Comparison of ENCODE assay signal across 8 mouse cellular contexts in genomic region chr3:89437269-89437668, GRCm38 (mm10). TPM values are rescaled to one million over a fixed set of nuclear protein-coding genes. Genes with fewer than 3 reads are reported as not detected.
DNase-seq lines count a peak whose midpoint lies in the region; ATAC-seq lines count a peak whose summit lies in the region.

No protein-coding gene starts in this region.

- H3K27ac ChIP-seq in forebrain, embryonic 12.5 days, result no peak overlapping the region
- H3K27ac ChIP-seq in kidney, embryonic 15.5 days, result peak overlapping the region; percentile 83

- H3K9me3 ChIP-seq in forebrain, embryonic 12.5 days, result no peaks in the 10 kb centered on the region
- H3K9me3 ChIP-seq in kidney, embryonic 15.5 days (replicated peaks), result no peaks in the 10 kb centered on the region

- H3K4me2 ChIP-seq in forebrain, embryonic 12.5 days, result peak overlapping the region; percentile 61
- peak overlapping the region; percentile 63 for H3K4me2 ChIP-seq in kidney, embryonic 15.5 days

- no peaks in the 10 kb centered on the region for H3K27me3 ChIP-seq in forebrain, embryonic 12.5 days
- H3K27me3 ChIP-seq in kidney, embryonic 15.5 days, result no peaks in the 10 kb centered on the region

- peak overlapping the region; percentile 52 for H3K9ac ChIP-seq in forebrain, embryonic 12.5 days
- peak overlapping the region; percentile 57 for H3K9ac ChIP-seq in kidney, embryonic 15.5 days

- peaks cover 24% of the 10 kb centered on the region for H3K36me3 ChIP-seq in forebrain, embryonic 12.5 days (replicated peaks)
- peaks cover 38% of the 10 kb centered on the region for H3K36me3 ChIP-seq in kidney, embryonic 15.5 days

- 27% methylated on average over 5 of the region's 5 CpGs for WGBS in forebrain, embryonic 12.5 days
- 29% methylated on average over 5 of the region's 5 CpGs for WGBS in kidney, embryonic 15.5 days

- peak; percentile 95 for DNase-seq in heart, adult 11 months
- DNase-seq in heart, adult 9 months (ENCODE audit: low spot score in 2 of 2), result no peak
- DNase-seq in ES-CJ7 (ENCODE audit: low read depth, low spot score), result peak; percentile 49
- DNase-seq in thymus, postnatal 14 days, result peak; percentile 40
- DNase-seq in frontal cortex, postnatal 10 days (ENCODE audit: low spot score in 2 of 2), result no peak

- H3K4me1 ChIP-seq in forebrain, embryonic 12.5 days, result peaks cover 27% of the 10 kb centered on the region
- peaks cover 20% of the 10 kb centered on the region for H3K4me1 ChIP-seq in kidney, embryonic 15.5 days

- ATAC-seq in forebrain, embryonic 12.5 days (ENCODE audit: low FRiP score), result peak; percentile 8; the same call in 1 of the 2 replicates
- ATAC-seq in kidney, embryonic 15.5 days (replicated peaks; ENCODE audit: low FRiP score), result no peak
- ATAC-seq in megakaryocyte, adult 5-6 weeks (ENCODE audit: poor library complexity, severe bottlenecking), result peak; percentile 38

- peak overlapping the region; percentile 37 for H3K4me3 ChIP-seq in forebrain, embryonic 12.5 days (replicated peaks)
- peak overlapping the region; percentile 55 for H3K4me3 ChIP-seq in kidney, embryonic 15.5 days (replicated peaks)

RNA-seq across cellular contexts. Expression of gene Pbxip1, which starts 0.8 kb away (rescaled TPM):
- polyA plus RNA-seq in forebrain, embryonic 12.5 days (2016; fragmentation: Nextera tagmentation; extraction: Ambion mirVana), result 14.4 and 14.7 TPM in 2 replicates
- polyA plus RNA-seq in kidney, embryonic 15.5 days (2015; fragmentation: Nextera tagmentation; extraction: Ambion mirVana), result 39.6 and 39.7 TPM in 2 replicates
- 15.5 and 19.9 TPM in 2 replicates for total RNA-seq in megakaryocyte, adult 5-6 weeks (2015)
- 33.1 and 39.6 TPM in 2 replicates for total RNA-seq in megakaryocyte, adult 5-6 weeks (2017)

RNA-seq across cellular contexts. Expression of gene Pygo2, which starts 7.3 kb away (rescaled TPM):
- 47.2 and 48.8 TPM in 2 replicates for polyA plus RNA-seq in forebrain, embryonic 12.5 days (2016; fragmentation: Nextera tagmentation; extraction: Ambion mirVana)
- polyA plus RNA-seq in kidney, embryonic 15.5 days (2015; fragmentation: Nextera tagmentation; extraction: Ambion mirVana), result 38.3 and 43.5 TPM in 2 replicates
- 23.2 and 28.2 TPM in 2 replicates for total RNA-seq in megakaryocyte, adult 5-6 weeks (2015)
- total RNA-seq in megakaryocyte, adult 5-6 weeks (2017), result 11.2 and 18.2 TPM in 2 replicates

RNA-seq across cellular contexts. Expression of gene Pmvk, which starts 17.1 kb away (rescaled TPM):
- polyA plus RNA-seq in forebrain, embryonic 12.5 days (2016; fragmentation: Nextera tagmentation; extraction: Ambion mirVana), result 65.6 and 66.1 TPM in 2 replicates
- 52.6 and 59.1 TPM in 2 replicates for polyA plus RNA-seq in kidney, embryonic 15.5 days (2015; fragmentation: Nextera tagmentation; extraction: Ambion mirVana)
- total RNA-seq in megakaryocyte, adult 5-6 weeks (2015), result 13.7 and 14.2 TPM in 2 replicates
- total RNA-seq in megakaryocyte, adult 5-6 weeks (2017), result 16.2 and 22.4 TPM in 2 replicates

RNA-seq across cellular contexts. Expression of gene Shc1, which starts 19.0 kb away (rescaled TPM):
- polyA plus RNA-seq in forebrain, embryonic 12.5 days (2016; fragmentation: Nextera tagmentation; extraction: Ambion mirVana), result 28.4 and 30.9 TPM in 2 replicates
- 97.1 and 105 TPM in 2 replicates for polyA plus RNA-seq in kidney, embryonic 15.5 days (2015; fragmentation: Nextera tagmentation; extraction: Ambion mirVana)
- total RNA-seq in megakaryocyte, adult 5-6 weeks (2015), result 42.9 and 51.6 TPM in 2 replicates
- 52.4 and 55.1 TPM in 2 replicates for total RNA-seq in megakaryocyte, adult 5-6 weeks (2017)

RNA-seq across cellular contexts. Expression of gene Cks1b, which starts 19.1 kb away (rescaled TPM):
- 363 and 395 TPM in 2 replicates for polyA plus RNA-seq in forebrain, embryonic 12.5 days (2016; fragmentation: Nextera tagmentation; extraction: Ambion mirVana)
- polyA plus RNA-seq in kidney, embryonic 15.5 days (2015; fragmentation: Nextera tagmentation; extraction: Ambion mirVana), result 518 and 559 TPM in 2 replicates
- 157 and 174 TPM in 2 replicates for total RNA-seq in megakaryocyte, adult 5-6 weeks (2015)
- 126 and 134 TPM in 2 replicates for total RNA-seq in megakaryocyte, adult 5-6 weeks (2017)

Comparison
In these comparisons a context has a peak if more than half of its experiments do, and no peak if none do; other contexts are left out.
1. DNase-seq: peak in heart, adult 11 months (single experiment), ES-CJ7 (single experiment) and thymus, postnatal 14 days (single experiment); none in heart, adult 9 months (0 of 2) and frontal cortex, postnatal 10 days (0 of 2).